Mouse (Mus musculus): ENCODE results near the gene Mat1a. TPM values are rescaled to one million over a fixed set of nuclear protein-coding genes. Genes with fewer than 3 reads are reported as not detected.
A peak's percentile ranks its signal among the peaks of the same experiment; 100 is the strongest.

The Mat1a gene
- polyA plus RNA-seq, 2 experiments = not detected

DNA sequence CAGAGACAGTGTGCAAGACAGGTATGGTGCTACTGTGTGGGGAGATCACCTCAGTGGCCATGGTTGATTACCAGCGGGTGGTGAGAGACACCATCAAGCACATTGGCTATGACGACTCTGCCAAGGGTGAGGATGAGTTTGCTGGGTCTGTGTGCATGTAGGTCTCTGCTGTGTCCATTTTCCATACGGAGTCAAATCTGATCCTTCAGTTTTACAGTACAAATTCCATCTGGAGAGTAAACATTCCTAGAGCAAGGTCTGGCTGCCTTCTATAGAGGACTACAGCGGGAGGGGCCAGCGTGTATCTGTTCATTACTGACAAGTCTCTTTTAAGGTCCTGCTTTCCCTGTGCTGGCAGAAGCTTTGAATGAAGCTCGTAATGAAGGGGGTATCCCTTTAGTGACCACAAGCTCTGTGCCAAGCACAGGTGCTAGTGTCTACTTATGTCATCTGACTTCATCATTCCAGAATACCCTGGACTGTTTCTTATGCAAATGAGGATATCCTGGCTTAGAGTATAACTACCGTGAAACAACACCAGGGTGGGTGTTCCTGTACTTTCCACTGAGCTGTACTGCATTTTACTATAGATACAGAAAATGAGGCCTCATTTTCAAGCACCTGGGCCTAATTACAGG, 6.3 kb downstream of the Mat1a start:
- WGBS = 86% methylated on average over 7 of the region's 7 CpGs
- Histone ChIP-seq H3K4me2 (replicated peaks; ENCODE audit: low read depth, low read length, severe bottlenecking) (no peak overlapping the region), H3K27me3 (ENCODE audit: control insufficient read depth, insufficient read depth, low read length) (no peaks in the 10 kb centered on the region), H3K4me1 (ENCODE audit: control insufficient read depth, insufficient read depth, low read length) (no peaks in the 10 kb centered on the region), H3K27ac (replicated peaks; ENCODE audit: low read depth, low read length) (no peak overlapping the region), H3K9me3 (ENCODE audit: control insufficient read depth, low read length) (0 out of 2 replicates have a peak, but pooled peaks cover 2% of the 10 kb centered on the region), H3K4me3 (replicated peaks; ENCODE audit: low read length) (no peak overlapping the region), H3K9ac (ENCODE audit: low read depth, low read length, severe bottlenecking) (no peak overlapping the region), H3K36me3 (ENCODE audit: control insufficient read depth, insufficient read depth, low read length) (no peaks in the 10 kb centered on the region)
- ATAC-seq (ENCODE audit: low FRiP score, low read depth) (no peak), DNase-seq (ENCODE audit: low spot score) (no peak)
- no peak for TF ChIP-seq POLR2A (IDR thresholded peaks at IDR 0.05; ENCODE audit: borderline replicate concordance, extremely low read depth, insufficient read depth, insufficient read length)

DNA sequence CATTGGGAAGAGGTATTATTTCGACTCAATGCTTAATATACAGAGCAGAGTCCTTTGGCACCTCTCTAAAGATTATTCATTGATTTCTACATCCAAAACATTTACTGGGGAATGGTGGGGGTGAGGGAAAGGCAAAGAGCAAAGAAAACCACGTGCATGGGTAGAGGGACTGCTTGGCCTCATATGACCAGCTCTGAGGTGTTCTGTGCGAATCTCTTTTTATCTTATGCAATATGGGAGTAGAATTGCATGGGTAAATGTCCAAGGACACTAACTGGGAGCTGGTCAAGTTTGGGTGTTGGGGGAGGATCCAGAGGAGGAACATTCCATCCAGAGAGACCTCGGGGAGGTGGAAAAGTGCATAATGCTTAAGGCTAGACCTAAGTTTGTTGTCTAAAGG, 8.1 kb downstream of the Mat1a start:
- Histone ChIP-seq H3K4me3 (replicated peaks; ENCODE audit: low read length) (no peak overlapping the region), H3K9ac (ENCODE audit: low read depth, low read length, severe bottlenecking) (no peak overlapping the region), H3K27me3 (ENCODE audit: control insufficient read depth, insufficient read depth, low read length) (no peaks in the 10 kb centered on the region), H3K9me3 (ENCODE audit: control insufficient read depth, low read length) (0 out of 2 replicates have a peak, but pooled peaks cover 3% of the 10 kb centered on the region), H3K4me2 (replicated peaks; ENCODE audit: low read depth, low read length, severe bottlenecking) (no peak overlapping the region), H3K4me1 (ENCODE audit: control insufficient read depth, insufficient read depth, low read length) (no peaks in the 10 kb centered on the region), H3K27ac (replicated peaks; ENCODE audit: low read depth, low read length) (no peak overlapping the region), H3K36me3 (ENCODE audit: control insufficient read depth, insufficient read depth, low read length) (no peaks in the 10 kb centered on the region)
- ATAC-seq (ENCODE audit: low FRiP score, low read depth) (no peak), DNase-seq (ENCODE audit: low spot score) (no peak)
- TF ChIP-seq POLR2A (IDR thresholded peaks at IDR 0.05; ENCODE audit: borderline replicate concordance, extremely low read depth, insufficient read depth, insufficient read length) = no peak
- WGBS = 71% methylated on average over 4 of the region's 4 CpGs

DNA sequence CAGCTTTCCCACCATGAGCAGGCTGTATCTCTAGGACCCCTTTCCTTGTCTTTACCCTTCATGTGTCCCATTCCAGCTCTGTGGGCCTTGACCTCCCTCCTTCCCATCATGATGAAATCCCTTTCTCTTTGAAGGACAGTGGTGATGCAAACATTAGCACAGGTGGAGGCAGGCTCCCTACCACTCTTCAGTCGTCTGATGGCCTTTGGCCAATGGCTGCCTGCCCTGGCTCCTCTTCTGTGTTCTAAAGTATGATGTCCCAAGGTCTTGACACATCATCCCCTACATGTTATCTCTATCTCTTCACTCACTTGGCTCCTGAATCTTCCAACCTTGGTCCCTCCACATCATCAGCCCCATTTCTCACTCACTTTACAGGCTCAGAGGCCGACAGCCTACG, 11.4 kb downstream of the Mat1a start:
- 0 out of 2 replicates have a peak, but pooled peaks cover 3% of the 10 kb centered on the region for H3K9me3 ChIP-seq (ENCODE audit: control insufficient read depth, low read length)
- H3K27me3 ChIP-seq (ENCODE audit: control insufficient read depth, insufficient read depth, low read length) = no peaks in the 10 kb centered on the region
- TF ChIP-seq POLR2A (IDR thresholded peaks at IDR 0.05; ENCODE audit: borderline replicate concordance, extremely low read depth, insufficient read depth, insufficient read length) = no peak
- no peak overlapping the region for H3K9ac ChIP-seq (ENCODE audit: low read depth, low read length, severe bottlenecking)
- 81% methylated on average over 3 of the region's 3 CpGs for WGBS
- no peaks in the 10 kb centered on the region for H3K36me3 ChIP-seq (ENCODE audit: control insufficient read depth, insufficient read depth, low read length)
- ATAC-seq (ENCODE audit: low FRiP score, low read depth) = no peak
- no peak overlapping the region for H3K27ac ChIP-seq (replicated peaks; ENCODE audit: low read depth, low read length)
- H3K4me1 ChIP-seq (ENCODE audit: control insufficient read depth, insufficient read depth, low read length) = no peaks in the 10 kb centered on the region
- no peak for DNase-seq (ENCODE audit: low spot score)
- H3K4me2 ChIP-seq (replicated peaks; ENCODE audit: low read depth, low read length, severe bottlenecking) = no peak overlapping the region
- H3K4me3 ChIP-seq (replicated peaks; ENCODE audit: low read length) = no peak overlapping the region

DNA sequence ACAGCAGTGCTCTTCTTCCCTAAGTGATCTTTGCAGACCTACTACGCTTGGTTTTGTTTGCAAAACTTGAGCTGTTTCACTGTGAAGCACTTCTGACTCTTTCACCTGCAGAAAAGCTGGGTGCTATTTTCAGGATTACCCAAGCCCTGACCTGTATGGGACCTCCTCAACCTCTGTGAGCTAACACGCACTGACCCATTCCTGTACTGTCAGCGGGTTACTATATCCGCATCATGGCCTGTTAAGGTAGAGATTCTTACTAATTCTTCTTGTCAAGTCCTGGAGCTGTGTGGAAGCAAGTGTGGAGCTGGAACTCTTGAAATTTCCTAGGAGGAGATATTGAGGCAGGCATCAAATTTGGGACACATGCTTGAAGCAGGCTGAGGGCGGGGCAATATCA, 19.8 kb downstream of the Mat1a start:
- H3K27me3 ChIP-seq (ENCODE audit: control insufficient read depth, insufficient read depth, low read length) = no peaks in the 10 kb centered on the region
- ATAC-seq (ENCODE audit: low FRiP score, low read depth) (no peak), DNase-seq (ENCODE audit: low spot score) (no peak)
- H3K4me1 ChIP-seq (ENCODE audit: control insufficient read depth, insufficient read depth, low read length) = no peaks in the 10 kb centered on the region
- no peak overlapping the region for H3K4me3 ChIP-seq (replicated peaks; ENCODE audit: low read length)
- 81% methylated on average over 5 of the region's 5 CpGs for WGBS
- H3K9me3 ChIP-seq (ENCODE audit: control insufficient read depth, low read length) = no peaks in the 10 kb centered on the region
- no peak overlapping the region for H3K9ac ChIP-seq (ENCODE audit: low read depth, low read length, severe bottlenecking)
- no peak overlapping the region for H3K4me2 ChIP-seq (replicated peaks; ENCODE audit: low read depth, low read length, severe bottlenecking)
- no peak overlapping the region for H3K27ac ChIP-seq (replicated peaks; ENCODE audit: low read depth, low read length)
- no peak for TF ChIP-seq POLR2A (IDR thresholded peaks at IDR 0.05; ENCODE audit: borderline replicate concordance, extremely low read depth, insufficient read depth, insufficient read length)
- H3K36me3 ChIP-seq (ENCODE audit: control insufficient read depth, insufficient read depth, low read length) = no peaks in the 10 kb centered on the region

DNA sequence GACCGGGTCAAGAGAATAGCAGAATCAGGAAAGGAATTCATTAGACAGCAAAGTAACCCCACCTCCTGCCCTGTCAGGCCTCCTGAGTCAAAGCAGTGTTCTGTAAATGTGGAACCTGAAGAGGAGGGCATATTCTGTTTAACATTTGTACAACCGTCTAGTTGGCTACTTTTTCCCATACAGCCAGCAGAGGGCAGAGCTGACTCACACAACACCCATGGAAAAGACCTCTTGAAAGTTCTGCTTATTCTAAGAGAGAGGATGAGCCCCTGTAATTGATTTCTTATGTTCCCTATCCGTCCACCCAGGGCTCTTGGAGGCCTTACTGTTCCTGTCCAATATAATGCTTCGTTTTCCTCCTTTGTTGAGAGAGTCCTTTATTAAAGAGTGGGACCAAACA, 23.2 kb downstream of the Mat1a start:
- H3K4me1 ChIP-seq (ENCODE audit: control insufficient read depth, insufficient read depth, low read length) = no peaks in the 10 kb centered on the region
- no peak for TF ChIP-seq POLR2A (IDR thresholded peaks at IDR 0.05; ENCODE audit: borderline replicate concordance, extremely low read depth, insufficient read depth, insufficient read length)
- DNase-seq (ENCODE audit: low spot score) (peak; percentile 24), ATAC-seq (ENCODE audit: low FRiP score, low read depth) (no peak)
- no peak overlapping the region for H3K4me2 ChIP-seq (replicated peaks; ENCODE audit: low read depth, low read length, severe bottlenecking)
- no peak overlapping the region for H3K4me3 ChIP-seq (replicated peaks; ENCODE audit: low read length)
- no peak overlapping the region for H3K9ac ChIP-seq (ENCODE audit: low read depth, low read length, severe bottlenecking)
- 14% methylated on average over 4 of the region's 4 CpGs for WGBS
- no peaks in the 10 kb centered on the region for H3K27me3 ChIP-seq (ENCODE audit: control insufficient read depth, insufficient read depth, low read length)
- no peak overlapping the region for H3K27ac ChIP-seq (replicated peaks; ENCODE audit: low read depth, low read length)
- no peaks in the 10 kb centered on the region for H3K36me3 ChIP-seq (ENCODE audit: control insufficient read depth, insufficient read depth, low read length)
- H3K9me3 ChIP-seq (ENCODE audit: control insufficient read depth, low read length) = no peaks in the 10 kb centered on the region
